Mouse (Mus musculus) cerebellum, adult 11-12 months (tissue): ENCODE measurements around the gene Gpr137c.

Experiments
- DNase-seq: peaks from one replicate; pipeline ENCODE4 v3.0.0; 2022

Gpr137c gene

DNA sequence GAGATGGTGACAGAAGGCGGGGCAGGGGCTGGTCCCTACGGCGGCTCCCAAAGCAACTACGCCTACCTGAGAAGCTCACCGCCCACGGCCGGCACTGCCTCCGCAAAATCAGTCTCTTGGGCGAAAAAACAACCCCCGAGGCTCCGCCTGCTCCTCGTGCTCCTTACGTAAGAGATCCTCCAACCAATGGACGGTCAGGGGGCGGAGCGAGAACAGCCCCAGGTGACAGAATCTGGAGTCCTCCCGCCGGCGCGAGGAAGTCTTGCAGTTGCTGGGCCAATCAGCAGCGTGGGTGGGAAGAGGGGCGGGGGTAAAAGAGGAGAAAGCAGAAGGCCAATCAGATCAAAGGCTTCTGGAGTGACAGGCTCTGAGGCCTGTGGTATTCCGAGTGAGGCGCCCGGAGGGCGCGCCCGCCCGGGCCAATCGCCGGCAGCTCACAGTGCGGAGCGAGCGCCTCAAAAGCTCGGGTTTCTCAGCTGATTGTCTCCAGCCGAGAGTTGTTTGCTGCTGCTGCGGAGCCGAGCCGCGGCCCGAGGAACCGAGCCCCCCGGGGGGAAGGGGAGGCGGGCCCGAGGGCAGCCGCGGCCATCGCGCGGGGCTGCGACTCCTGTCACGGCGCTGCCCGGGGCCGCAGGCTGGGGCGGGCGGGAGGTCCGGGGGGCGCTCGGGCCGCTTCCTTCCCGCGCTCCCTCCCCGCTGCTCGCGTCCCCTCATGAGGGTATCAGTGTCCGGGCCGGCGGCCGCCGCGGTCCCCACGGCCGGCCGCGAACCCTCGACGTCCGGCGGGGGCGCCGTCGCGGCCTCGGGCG, at the start of gene Gpr137c:
TSS of gene Gpr137c (plus strand) at position 437 of the 809 bp plus-strand sequence.
- DNase-seq: peak; percentile 100

DNA sequence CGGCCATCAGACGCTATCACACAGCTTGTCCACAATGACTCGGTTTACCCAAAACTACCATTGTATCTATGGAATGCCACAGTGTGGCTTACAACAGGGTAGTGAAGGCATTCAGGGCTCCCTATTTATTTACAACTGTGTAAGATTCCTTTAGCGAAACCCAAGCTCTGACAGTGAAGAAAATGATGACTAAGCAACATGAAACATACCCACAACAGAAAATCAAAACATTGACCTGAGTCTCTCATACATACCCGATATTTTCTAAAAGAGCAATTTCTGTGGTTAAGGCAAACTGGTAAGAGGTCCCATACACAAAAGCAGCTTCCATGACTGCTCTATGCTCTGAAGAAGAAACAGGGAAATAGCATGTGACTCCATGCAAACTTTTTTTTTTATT, 47.3 kb upstream of the Gpr137c start:
- DNase-seq: no peak

DNA sequence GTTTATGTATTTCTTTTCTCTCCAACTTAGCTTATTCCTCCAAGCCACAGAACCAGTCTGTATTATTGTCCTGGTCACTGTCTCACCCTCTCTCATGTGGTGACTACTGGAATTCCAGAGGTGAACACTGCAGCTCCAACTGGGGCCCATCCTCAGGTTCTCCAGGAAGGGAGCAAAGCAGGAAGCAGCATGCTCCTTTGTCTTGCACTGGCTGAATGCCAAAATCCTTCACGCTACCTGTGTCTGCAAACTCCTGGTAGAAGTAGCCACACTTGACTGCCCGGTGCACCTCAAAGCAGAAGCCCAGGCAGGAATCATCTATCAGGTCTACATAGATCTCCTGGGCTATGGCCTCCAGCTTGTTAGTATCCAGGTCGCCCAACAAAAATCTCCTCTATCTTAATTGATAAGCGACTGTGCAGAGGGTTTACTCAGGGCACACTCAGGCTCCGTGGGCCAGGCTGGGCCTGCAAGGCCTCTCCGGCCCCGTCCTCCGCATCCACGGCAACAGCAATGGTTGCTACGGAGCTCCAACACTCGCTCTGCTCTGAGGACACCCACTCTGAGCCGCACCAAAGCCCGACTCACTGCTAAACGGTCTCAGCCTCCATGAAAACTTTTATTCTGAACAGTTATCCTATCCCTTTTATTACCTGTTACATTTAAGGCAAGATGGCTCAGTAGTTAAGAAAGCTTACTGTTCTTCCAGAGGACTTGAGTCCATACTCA, 44.3 kb upstream of the Gpr137c start:
- no peak for DNase-seq

DNA sequence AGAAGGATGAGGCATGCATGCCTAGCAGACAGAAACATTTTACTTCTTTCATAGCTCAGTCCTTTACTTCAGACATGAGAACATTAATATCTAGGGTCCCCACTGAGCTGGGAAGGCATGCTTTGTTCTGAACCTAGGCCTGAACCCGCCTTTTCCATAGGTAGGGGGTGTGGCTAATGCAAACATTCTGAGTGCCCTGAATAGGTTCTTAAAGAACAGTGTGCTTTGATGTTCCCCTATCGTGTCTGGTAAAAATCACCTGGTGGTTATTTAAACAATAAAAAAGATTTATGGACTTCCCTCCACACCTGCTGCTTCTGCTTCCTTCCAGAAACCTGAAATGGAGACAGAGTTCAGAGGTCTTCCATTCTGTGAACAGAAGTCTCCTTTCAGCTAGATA, 40.3 kb upstream of the Gpr137c start:
- no peak for DNase-seq

DNA sequence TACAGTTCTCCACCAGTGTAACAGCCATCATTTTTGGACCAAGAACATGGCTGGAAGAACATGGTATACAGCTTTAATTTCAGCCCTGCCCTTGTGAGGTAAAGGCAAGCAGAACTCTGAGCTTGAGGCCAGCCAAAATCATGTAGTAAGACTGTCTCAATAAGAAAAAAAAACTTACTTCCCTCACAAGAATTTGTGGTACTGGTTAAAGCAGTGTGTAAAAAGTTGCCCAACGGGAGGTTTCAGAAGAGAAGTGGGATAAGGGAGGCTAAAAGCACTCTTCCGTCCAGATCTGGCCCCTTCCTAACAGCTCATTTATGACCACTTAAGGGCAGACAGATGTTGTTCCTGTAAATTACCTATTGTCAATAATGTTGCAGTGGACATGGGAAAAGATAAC, 39.9 kb upstream of the Gpr137c start:
- no peak for DNase-seq

DNA sequence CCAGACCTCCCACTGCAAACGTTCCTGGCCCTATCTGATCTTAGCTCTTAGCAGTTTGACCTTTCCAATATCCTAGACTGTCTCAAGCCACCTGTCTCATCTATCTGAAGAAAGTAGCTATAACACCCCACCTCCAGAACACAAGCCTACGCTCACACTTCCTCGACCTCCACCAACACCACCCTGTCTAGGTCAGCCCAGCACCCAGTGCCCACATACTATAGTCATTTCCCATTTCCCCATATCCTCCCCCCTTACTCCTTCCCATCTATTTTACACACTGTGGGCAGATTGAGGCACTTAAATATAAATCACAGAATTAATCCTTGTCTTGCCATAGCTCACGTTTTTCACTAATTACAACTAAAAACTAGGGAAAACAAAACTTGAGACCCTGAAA, 37.9 kb upstream of the Gpr137c start:
- DNase-seq: no peak

DNA sequence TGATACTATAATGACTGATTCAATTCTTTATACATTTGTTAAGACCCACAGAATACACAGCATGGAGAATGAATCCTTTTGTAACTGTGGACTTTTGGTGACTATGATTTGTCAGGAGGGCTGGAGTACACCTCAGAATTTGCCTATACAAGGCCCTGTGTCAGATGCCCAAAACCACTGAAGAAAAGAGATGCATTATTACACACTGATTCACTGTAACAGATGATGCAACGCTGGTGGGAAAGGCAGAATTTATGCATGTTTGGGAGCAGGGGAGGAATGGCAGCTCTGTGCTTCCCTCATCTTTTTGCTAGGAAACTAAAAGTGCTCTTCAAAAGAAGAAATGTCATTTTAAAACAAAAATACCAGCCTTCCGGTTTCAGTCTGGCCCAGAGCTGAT, 28.5 kb upstream of the Gpr137c start:
- DNase-seq: no peak

DNA sequence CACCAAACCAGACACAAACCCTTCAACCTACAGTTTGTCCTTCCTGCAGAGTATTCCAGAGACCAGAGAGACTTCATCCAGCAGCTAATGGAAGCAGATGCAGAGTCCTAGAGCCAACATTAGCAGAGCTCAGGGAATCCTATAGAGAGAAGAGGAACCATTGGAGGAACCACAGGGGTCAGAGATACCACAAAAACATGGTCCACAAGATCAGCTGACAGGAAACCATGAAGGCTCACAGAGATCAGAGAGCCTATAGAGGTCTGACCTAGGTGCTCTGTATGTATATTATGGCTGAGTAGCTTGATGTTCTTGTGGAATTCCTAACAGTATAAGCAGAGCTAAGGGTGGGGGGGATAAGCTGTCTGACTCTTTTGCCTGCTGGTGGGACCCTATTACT, 18.9 kb upstream of the Gpr137c start:
- no peak for DNase-seq

DNA sequence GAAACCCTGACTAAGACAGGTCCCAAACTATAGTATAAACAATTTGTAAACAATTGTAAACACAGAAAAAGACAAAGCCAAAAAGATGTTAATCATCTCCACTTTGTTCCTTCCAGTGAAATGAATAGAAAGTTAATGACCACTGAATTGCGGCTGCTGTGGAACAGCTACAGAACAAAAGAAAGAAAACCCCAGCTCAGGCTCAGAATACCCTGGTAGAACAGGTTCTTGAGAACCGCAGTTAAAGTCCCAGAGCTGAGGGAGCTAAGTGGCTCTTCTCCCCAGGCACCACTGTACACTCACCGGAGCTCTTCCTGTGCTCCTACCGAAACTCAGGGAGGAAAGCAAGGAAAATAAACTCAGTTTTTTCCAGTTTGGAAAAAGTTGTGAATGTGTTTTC, 8.8 kb upstream of the Gpr137c start:
- DNase-seq: no peak

DNA sequence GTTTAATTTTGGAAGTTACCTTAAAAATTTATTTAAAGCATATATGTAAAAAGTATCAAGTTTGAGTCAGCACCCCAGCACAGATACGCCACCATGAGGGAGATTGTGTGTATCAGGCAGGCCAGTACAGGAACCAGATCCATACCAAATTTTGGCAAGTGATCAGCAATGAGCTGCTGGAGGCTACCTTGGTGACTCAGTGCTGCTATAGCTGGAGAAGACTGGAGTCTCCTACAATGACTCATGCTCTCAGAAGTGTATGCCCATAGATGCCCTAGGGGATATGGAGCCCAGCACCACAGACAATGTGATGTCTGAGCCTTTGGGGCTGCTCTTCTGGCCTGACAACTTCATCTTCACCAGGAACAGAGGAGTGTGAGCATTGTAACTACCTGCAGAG, 8.1 kb upstream of the Gpr137c start:
- DNase-seq: no peak

DNA sequence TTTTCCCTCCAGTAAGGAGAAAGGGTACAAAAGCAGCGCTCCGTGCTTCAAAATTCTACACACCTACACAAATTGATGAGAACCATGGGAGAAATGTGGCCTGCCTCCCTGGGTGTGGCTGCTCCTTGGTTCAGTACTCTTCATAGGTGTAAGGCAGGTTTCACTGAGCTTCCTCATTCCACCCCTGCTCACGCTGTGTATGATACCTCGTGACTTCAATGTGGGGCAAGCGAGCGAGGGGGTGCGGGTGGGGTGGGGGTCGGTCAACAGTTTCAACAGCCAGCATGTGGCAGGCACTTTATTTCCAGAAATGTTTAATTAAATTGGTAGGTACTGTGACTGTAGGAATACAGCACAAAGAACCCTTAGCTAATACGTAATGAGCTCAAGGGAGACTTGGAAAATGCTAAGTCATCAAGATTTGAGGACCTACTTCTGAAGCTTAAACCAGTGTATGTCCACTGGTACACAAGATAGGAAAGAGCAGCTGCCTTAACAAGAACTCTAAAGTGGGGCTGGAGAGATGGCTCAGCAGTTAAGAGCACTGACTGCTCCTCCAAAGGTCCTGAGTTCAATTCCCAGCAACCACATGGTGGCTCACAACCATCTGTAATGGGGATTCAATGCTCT, 2.7 kb upstream of the Gpr137c start:
- no peak for DNase-seq

DNA sequence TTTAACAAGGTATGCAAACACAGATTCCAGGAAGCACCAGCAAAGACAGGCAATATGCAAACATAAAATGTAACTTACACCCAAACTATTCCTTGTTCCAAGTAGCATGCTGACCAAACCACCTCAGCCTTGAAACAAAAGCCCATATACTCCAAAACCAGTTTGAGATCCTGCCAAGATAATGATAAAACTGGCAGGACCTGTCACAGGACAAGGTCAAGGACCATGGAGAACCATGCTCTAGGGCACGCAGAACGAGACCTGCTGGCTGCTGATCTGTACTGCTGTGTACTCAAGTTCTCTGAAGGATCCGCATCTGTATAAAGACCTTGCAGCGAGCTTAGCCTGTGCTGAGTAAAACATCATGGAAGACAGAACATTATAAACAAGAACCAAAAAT, 1.8 kb upstream of the Gpr137c start:
- DNase-seq: peak; percentile 42

DNA sequence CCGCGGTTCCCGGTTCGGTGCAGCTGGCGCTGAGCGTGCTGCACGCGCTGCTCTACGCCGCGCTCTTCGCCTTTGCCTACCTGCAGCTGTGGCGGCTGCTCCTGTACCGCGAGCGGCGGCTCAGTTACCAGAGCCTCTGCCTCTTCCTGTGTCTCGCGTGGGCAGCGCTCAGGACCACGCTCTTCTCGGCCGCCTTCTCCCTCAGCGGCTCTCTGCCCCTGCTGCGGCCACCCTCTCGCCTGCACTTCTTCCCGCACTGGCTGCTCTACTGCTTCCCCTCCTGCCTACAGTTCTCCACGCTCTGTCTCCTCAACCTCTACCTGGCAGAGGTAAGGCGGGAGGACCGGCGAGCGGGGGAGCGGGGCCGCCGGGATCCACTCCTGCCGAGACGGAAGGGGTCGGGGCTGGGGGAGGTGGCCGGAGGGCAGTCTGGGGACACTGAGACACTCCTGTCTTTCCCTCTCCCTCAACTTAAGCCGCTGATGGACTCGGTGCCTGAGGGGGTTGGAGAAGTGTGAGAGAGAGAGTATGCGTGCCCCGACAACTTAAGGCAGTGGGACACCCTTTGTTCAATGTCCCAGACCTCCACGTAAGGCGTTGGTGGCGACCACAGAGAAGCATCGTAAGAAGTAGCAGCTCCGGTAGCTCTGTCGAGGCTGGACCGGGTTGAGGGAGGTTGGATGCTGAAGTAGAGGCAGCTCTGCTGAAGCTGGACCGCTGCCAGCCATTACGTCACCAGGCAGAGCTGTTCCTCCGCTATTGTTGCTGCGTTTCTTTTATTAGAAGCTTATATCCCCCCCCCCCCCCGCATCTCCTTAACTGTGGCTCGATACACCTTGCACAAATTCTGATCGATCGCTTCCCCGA, 806 bp downstream of the Gpr137c start, which contains the start of gene Txndc16:
TSS of gene Txndc16 (minus strand) at position 239 of the 867 bp plus-strand sequence.
- DNase-seq: peak; percentile 93

DNA sequence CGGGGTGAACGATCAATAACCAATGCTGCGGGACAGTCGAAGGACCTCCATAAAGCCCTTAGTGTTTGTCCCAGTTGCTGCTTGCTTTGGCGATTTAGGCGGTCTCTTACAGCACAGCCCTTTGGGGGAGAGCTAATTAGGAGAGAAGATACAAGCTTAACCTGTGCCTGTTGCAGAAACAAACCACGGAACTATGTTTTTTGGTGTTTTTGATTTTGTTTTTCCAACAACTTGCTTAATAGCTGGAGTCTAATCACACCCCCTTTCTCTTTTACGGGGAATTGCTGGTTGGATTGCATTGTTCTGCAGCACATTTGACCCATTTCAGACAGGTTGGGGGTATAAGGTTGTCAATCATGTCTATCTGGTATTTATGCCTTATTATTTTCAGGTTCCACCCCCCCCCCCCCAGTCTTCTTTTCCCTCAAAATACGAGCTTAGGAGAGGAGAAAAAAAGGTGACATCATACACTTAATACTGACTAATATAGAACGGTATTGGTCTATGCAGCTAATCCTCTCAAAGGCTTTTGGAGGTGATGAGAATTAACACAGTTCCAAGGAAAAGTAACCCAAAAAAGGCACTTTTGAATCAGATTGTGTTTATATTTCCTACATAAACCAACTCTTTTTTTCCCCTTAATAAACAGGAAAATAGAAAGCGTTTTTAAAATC, 1.6 kb downstream of the Gpr137c start:
- no peak for DNase-seq

DNA sequence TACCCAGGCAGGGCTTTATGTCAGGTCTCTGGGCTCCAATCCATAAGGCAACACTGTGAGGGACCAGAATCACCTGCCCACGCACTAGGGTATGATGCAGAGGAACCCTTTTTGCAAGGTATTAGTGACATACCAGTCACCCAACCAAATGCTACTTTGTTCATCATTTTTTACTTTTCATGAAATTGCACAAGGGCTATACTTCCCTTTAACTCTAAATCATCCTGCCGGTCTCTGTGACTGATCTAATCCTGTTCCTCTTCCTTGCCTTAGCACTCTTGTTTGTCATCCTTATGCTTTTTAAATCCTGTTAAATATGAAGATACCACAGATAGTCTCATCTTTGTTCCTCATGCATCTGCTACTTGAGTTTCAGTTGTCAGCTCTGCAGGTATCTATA, 19.5 kb downstream of the Gpr137c start:
- DNase-seq: no peak

DNA sequence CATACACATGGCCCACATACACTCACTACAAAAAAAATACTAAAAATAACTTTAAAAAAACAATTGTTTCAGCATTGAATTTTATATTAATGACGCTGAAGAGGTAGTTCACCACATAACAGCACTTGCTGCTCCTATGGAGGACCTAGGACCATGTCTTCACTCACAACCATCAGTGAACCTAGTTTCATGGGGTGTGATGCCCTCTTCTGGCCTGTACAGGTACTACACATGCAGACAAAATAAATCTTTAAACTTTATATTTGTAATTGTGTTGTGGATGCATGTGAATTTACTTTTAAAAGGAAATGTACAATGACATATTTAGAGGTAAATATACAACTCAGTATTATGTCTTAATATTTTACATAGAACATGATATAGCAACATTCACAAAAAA, 22.1 kb downstream of the Gpr137c start:
- DNase-seq: no peak

DNA sequence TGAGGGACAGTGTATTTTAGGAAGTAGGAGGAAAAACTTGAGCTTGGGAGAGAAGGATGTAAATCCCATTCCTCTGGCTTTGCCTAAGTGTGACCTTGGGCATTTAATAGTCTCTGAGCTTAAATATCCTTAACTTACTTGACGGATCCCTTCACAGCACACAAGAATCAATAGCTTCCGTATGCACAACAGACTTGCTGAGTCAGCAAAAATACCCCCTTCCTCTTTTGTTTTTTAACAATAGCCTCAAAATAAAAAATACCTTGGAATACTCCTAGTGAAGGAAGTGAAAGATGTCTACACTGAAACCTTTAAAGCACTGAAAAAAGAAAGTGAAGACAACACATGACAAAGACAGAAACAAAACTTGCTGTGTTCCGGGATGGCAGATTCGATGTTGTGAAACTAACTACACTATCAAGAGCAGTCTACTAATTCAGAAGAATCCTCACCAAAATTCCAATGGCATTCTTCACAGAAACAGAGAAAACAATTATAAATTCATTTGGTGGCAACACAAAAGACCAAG, 32.1 kb downstream of the Gpr137c start:
- no peak for DNase-seq

DNA sequence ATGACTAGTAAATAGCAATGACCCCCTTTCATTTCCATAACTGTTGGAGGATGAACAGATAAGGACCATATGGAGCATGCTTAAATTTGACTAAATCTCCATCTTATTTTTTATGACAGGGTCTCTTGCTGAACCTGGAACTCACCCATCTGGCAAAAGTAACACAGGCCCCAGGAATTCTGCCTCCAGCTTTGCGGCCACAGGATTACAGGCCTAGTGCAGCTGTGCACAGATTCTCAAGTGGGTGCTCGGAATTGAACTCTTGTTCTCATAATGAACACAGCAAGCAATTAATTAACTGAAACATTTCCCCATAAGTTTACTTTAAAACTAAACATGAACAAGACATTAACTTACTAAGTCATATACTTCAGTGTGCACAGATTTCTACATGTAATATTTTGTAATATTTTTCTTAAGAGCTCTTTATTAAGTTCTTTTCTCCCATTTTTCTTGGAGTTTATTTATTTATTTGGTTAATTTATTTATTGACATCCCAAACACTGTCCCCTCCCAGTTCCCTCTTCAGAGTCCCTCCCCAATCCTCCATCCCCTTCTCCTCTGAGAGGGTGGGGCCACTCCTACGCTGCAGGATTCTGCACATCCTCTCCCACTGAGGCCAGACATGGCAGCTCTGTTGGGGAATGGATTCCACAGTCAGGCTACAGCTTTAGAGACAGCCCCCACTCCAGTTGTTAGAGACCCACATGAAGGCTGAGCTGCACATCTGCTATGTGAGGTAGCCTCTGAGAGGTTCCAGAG, 44.5 kb downstream of the Gpr137c start:
- no peak for DNase-seq

DNA sequence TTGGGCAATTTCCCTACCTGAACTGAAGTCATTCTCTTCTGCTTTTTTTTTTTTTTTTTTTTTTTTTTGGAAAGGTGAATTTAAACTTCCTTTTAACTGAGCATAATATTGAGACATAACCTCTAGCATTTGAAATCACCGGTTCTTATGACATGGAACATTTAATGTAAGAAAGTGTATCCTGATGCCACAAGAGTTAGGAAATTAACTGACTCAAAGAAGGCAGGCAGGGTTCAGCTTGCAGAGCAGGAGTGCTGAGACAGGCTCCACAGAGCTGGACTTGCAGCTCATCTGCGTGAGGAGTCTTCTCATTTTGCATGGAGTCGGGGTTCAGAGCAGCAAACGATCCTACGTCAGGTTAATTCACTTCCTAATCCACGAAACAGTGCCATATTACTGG, 56.3 kb downstream of the Gpr137c start:
- no peak for DNase-seq

DNA sequence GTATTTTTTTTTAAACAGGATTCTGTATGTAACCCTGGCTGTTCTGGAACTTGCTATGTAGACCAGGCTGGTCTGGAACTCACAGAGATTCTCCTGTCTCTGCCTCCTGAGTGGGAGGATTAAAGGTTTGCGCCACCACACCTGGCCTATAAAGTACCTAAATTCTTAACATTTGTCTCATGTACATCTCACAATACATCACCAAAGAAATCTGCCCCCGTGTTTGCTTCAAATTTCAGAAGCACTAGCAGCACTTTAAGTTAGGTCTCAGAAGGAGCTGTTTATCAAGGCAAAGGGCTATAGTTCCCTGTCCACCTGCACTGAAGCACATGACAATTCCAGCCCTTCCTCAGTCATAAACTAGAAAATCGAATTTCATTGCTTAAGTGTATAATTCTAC, 62.5 kb downstream of the Gpr137c start:
- no peak for DNase-seq

DNA sequence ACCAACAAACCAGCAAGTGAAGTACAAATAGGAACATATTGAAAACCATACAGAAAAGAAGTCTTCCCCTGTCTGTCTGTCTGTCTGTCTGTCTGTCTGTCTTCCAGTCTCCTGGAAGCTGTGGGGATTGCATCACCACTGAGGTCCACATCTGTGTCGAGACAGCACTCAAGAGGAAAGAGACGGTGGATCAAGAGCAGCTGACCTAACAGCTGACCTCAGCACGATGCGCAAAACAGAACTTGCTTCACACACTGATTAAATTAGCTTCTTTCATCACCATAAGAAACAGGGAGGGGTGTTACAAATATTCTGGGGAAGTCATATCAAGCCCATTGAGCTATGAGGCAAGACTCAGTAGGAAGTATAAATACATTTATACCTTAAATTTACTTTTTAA, 72.1 kb downstream of the Gpr137c start:
- no peak for DNase-seq
